Comparison of ENCODE assay signal across 15 mouse cellular contexts in genomic region chr3:85117702-85118101, GRCm38 (mm10).
"Had no signal": no experiment of that assay in that cellular context is flagged by ENCODE, and none has a peak within 500 bp of the region (broad histone marks: within the 10 kb centered on the region; RNA-seq: fewer than 3 reads in every experiment).

No protein-coding gene starts in this region.

- DNase-seq: gastrocnemius, adult 2 months; gastrocnemius, postnatal 10 days; gastrocnemius, postnatal 25 days; heart, adult 18-20 months; heart, postnatal 10 days; kidney, adult 11 months; kidney, adult 2 months; kidney, adult 9 months; kidney, postnatal 14 days; kidney, postnatal 36 days; layer of hippocampus, adult 9-11 months; liver; liver, embryonic 13.5 days had no signal

- ATAC-seq: hindbrain, postnatal 0 days; intestine, embryonic 16.5 days had no signal
